Mouse (Mus musculus) forebrain, embryonic 15.5 days (tissue): ENCODE results near the gene Foxn2. TPM values are rescaled to one million over a fixed set of nuclear protein-coding genes. Genes with fewer than 3 reads are reported as not detected.

Source experiments
- ATAC-seq: fragments of 200-750 bp; cut with Nextera tagmentation; replicated peaks from 2 replicates; pipeline ENCODE4 v1.8.0; 2017; ENCODE audit warnings: mild to moderate bottlenecking, moderate TSS enrichment, moderate library complexity
- H3K27ac ChIP-seq: fragments of 300-500 bp; sonication (generic); replicated peaks from 2 replicates; pipeline ENCODE4 v1.5.1; 2015; ENCODE audit warnings: mild to moderate bottlenecking, inconsistent platforms
- H3K27me3 ChIP-seq: fragments of 300-500 bp; sonication (generic); 2 replicates; pipeline ENCODE4 v1.6.1; 2015; ENCODE audit warnings: inconsistent platforms
- H3K36me3 ChIP-seq: fragments of 300-500 bp; sonication (generic); 2 replicates; pipeline ENCODE4 v1.6.1; 2015; ENCODE audit warnings: mild to moderate bottlenecking, inconsistent platforms
- H3K4me1 ChIP-seq: fragments of 300-500 bp; sonication (generic); 2 replicates; pipeline ENCODE4 v1.6.1; 2015; ENCODE audit warnings: inconsistent platforms
- H3K4me2 ChIP-seq: fragments of 300-500 bp; sonication (generic); replicated peaks from 2 replicates; pipeline ENCODE4 v1.6.1; 2015; ENCODE audit warnings: mild to moderate bottlenecking, inconsistent platforms
- H3K4me3 ChIP-seq: fragments of 300-500 bp; sonication (generic); 2 replicates; pipeline ENCODE4 v1.5.1; 2015; ENCODE audit warnings: mild to moderate bottlenecking, inconsistent platforms
- H3K9ac ChIP-seq: fragments of 300-500 bp; sonication (generic); replicated peaks from 2 replicates; pipeline ENCODE4 v1.6.1; 2015; ENCODE audit warnings: mild to moderate bottlenecking, inconsistent platforms
- H3K9me3 ChIP-seq: fragments of 300-500 bp; sonication (generic); 2 replicates; pipeline ENCODE4 v1.6.1; 2016; ENCODE audit warnings: inconsistent platforms
- WGBS: fragments of 180-500 bp; shearing (Covaris S2); methylation state at CpG from one replicate; pipeline ENCODE4 v1.1.7; 2015; ENCODE audit warnings: mixed read lengths; 5-methylcytosine and 5-hydroxymethylcytosine counted together
- polyA plus RNA-seq: library from polyadenylated mRNA; unstranded; fragments of >200 nt; fragmentation: Nextera tagmentation; extraction: Ambion mirVana; gene quantifications from 2 replicates; pipeline ENCODE4 v1.2.1, GENCODE M21; 2015

Foxn2 gene
- polyA plus RNA-seq = 10.7 TPM in 2 replicates

DNA sequence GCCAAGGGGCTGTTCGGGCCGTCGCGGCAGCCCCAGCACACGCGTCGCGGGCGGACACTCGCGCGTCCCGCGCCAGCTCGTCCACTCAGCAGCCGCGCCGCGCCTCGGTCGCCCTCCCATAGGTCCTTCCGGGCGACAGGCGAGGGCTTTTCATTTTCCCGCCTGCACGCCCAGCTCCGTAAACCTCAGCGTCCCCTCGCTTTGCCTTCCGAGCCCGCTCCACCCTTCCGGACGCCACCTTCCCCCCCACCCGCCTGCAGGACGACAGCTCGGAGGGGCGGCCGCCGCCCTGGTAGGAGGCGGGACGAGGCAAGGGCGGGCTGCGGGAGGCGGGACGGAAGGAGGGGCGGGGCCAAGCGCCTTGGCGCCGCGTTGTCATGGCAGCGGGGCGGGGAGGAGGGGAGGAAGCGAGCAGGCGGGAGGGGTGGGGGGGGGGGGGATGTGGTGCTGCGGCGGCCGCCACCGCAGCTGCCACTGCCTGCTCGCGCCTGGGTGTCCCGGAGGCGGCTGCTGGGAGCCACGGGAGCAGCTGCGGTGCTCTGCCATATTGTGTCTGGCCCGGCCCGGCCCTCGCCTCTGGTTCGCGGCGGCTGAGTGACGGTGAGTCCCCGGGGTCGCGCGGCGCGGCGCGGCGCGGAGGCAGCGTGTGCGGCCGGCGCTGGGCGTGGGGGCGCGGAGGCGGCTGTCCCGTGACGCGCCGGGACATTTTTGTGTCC is at the start of gene Foxn2:
TSS of gene Foxn2 (plus strand) at position 427 of the 716 bp plus-strand sequence.
- H3K4me3 ChIP-seq = peak within 1 kb of the TSS; percentile 96
- under 1% methylated on average over 68 of the region's 93 CpGs for WGBS
- ATAC-seq = peak; percentile 92
- H3K9ac ChIP-seq = peak within 1 kb of the TSS; percentile 71
- peak within 1 kb of the TSS; percentile 73 for H3K4me2 ChIP-seq
- peaks cover 10% of the 10 kb centered on the region; the same call in 1 of the 2 replicates for H3K4me1 ChIP-seq
- H3K27ac ChIP-seq = peak within 1 kb of the TSS; percentile 90
- H3K9me3 ChIP-seq = no peaks in the 10 kb centered on the region
- H3K36me3 ChIP-seq = no peaks in the 10 kb centered on the region
- no peaks in the 10 kb centered on the region for H3K27me3 ChIP-seq

- Histone ChIP-seq H3K27ac (no peak overlapping the region), H3K9me3 (no peaks in the 10 kb centered on the region), H3K36me3 (no peaks in the 10 kb centered on the region), H3K27me3 (no peaks in the 10 kb centered on the region), H3K4me2 (no peak overlapping the region), H3K4me1 (peaks cover 11% of the 10 kb centered on the region), H3K4me3 (no peak overlapping the region), H3K9ac (no peak overlapping the region)
- whole genome bisulfite sequencing = 82% methylated on average over 6 of the region's 6 CpGs
- ATAC-seq = no peak
Observed at GRCm38 (mm10) chr17:88397501-88397900, 43.0 kb upstream of the Foxn2 start.

DNA sequence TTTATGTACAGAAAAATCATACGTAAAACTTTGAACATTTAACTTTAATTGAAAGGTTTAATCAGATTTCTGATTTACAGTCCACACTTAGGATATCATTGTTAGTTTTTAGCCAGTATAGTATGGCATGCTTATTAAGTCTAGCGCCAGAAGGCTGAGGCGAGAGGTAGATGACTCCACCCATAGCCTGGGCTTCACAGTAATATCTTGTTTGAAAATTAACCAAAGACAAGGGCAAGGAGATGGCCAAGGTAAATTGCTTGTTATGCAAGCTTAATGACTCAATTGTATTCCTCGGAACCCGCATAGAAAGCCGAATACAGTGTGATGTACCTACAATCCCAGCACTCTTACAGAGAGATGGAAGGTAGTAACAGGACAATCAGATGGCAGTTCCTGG is 42.4 kb upstream of the Foxn2 start:
- Histone ChIP-seq H3K9me3 (no peaks in the 10 kb centered on the region), H3K4me3 (no peak overlapping the region), H3K4me2 (no peak overlapping the region), H3K27me3 (no peaks in the 10 kb centered on the region), H3K36me3 (no peaks in the 10 kb centered on the region), H3K27ac (no peak overlapping the region), H3K9ac (no peak overlapping the region), H3K4me1 (peaks cover 11% of the 10 kb centered on the region)
- WGBS = 79% methylated on average over 6 of the region's 6 CpGs
- ATAC-seq = no peak

GRCm38 (mm10) chr17:88398854-88399253 is 41.7 kb upstream of the Foxn2 start:
- H3K9ac ChIP-seq = no peak overlapping the region
- no peaks in the 10 kb centered on the region for H3K36me3 ChIP-seq
- no peak for ATAC-seq
- no peak overlapping the region for H3K4me2 ChIP-seq
- H3K27ac ChIP-seq = no peak overlapping the region
- no peaks in the 10 kb centered on the region for H3K9me3 ChIP-seq
- H3K4me3 ChIP-seq = no peak overlapping the region
- 80% methylated on average over 4 of the region's 4 CpGs for WGBS
- H3K27me3 ChIP-seq = no peaks in the 10 kb centered on the region
- H3K4me1 ChIP-seq = peaks cover 16% of the 10 kb centered on the region

DNA sequence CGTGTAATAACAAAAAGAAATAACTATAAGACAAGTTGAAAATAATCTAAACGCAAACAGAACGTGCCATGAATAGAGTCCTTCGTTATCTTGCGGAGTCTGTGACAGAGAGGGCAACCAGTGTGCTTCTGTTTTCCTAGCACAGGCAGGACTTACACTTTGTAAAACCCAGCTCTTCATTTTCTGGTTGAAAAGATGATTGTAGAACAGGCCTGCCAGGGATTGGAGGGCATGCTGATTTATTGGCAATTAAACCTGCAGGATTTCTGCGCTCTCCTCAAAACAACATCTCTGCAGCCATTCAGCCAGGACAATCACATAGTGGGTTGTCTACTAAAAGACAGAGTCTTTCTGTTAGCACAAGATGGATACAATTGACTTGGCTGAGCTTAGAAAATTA is 40.4 kb upstream of the Foxn2 start:
- Histone ChIP-seq H3K27ac (0 out of 2 replicates have a peak overlapping the region, but pooled peaks have one; percentile 6), H3K27me3 (no peaks in the 10 kb centered on the region), H3K36me3 (no peaks in the 10 kb centered on the region), H3K9me3 (no peaks in the 10 kb centered on the region), H3K9ac (no peak overlapping the region), H3K4me3 (no peak overlapping the region), H3K4me2 (no peak overlapping the region), H3K4me1 (peaks cover 29% of the 10 kb centered on the region)
- 10% methylated on average over 6 of the region's 6 CpGs for WGBS
- ATAC-seq = peak; percentile 55; the same call in 1 of the 2 replicates

- Histone ChIP-seq H3K9me3 (no peaks in the 10 kb centered on the region), H3K4me2 (no peak overlapping the region), H3K9ac (no peak overlapping the region), H3K4me1 (peaks cover 30% of the 10 kb centered on the region), H3K4me3 (no peak overlapping the region), H3K27me3 (no peaks in the 10 kb centered on the region), H3K27ac (0 out of 2 replicates have a peak overlapping the region, but pooled peaks have one; percentile 6), H3K36me3 (no peaks in the 10 kb centered on the region)
- WGBS = 60% methylated on average over 15 of the region's 15 CpGs
- no peak for ATAC-seq
Observed at GRCm38 (mm10) chr17:88400702-88401475, 39.6 kb upstream of the Foxn2 start.

DNA sequence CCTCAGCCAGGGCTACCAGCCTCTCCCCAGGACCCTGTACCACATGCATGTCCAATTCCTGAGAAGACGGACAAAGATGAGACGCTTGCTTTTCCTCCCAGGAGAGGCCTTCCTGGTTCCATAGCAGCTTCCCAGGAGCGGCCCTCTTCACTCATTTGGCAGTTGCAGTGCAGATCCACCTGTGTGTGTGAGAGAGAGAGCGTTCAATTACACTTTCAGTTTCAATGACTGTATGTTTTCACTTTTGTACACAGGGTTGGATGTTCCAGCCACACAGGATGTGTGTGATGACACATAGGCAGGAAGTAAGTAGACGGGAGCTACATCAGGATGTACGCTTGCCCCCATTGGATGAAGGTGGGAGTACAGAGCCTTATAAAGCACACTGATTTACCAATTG is 37.2 kb upstream of the Foxn2 start:
- no peak overlapping the region for H3K4me3 ChIP-seq
- no peaks in the 10 kb centered on the region for H3K27me3 ChIP-seq
- no peak overlapping the region for H3K27ac ChIP-seq
- H3K4me1 ChIP-seq = peaks cover 30% of the 10 kb centered on the region
- ATAC-seq = no peak
- H3K4me2 ChIP-seq = no peak overlapping the region
- 87% methylated on average over 6 of the region's 6 CpGs for WGBS
- no peaks in the 10 kb centered on the region for H3K9me3 ChIP-seq
- no peak overlapping the region for H3K9ac ChIP-seq
- no peaks in the 10 kb centered on the region for H3K36me3 ChIP-seq

GRCm38 (mm10) chr17:88404471-88404870 is 36.0 kb upstream of the Foxn2 start:
- under 1% methylated on average over 6 of the region's 6 CpGs for WGBS
- Histone ChIP-seq H3K4me1 (peaks cover 30% of the 10 kb centered on the region), H3K9me3 (no peaks in the 10 kb centered on the region), H3K36me3 (no peaks in the 10 kb centered on the region), H3K27ac (peak overlapping the region; percentile 21; the same call in 1 of the 2 replicates), H3K9ac (no peak overlapping the region), H3K27me3 (no peaks in the 10 kb centered on the region), H3K4me3 (peak overlapping the region; percentile 18), H3K4me2 (peak overlapping the region; percentile 32)
- peak; percentile 82 for ATAC-seq

GRCm38 (mm10) chr17:88405076-88405475 is 35.4 kb upstream of the Foxn2 start:
- WGBS = 31% methylated on average over 19 of the region's 19 CpGs
- H3K9ac ChIP-seq = no peak overlapping the region
- peak overlapping the region; percentile 18 for H3K4me3 ChIP-seq
- H3K4me1 ChIP-seq = peaks cover 27% of the 10 kb centered on the region
- H3K27me3 ChIP-seq = no peaks in the 10 kb centered on the region
- H3K36me3 ChIP-seq = no peaks in the 10 kb centered on the region
- ATAC-seq = peak; percentile 27
- no peaks in the 10 kb centered on the region for H3K9me3 ChIP-seq
- H3K4me2 ChIP-seq = peak overlapping the region; percentile 32
- H3K27ac ChIP-seq = peak overlapping the region; percentile 21; the same call in 1 of the 2 replicates

GRCm38 (mm10) chr17:88409706-88410105 is 30.8 kb upstream of the Foxn2 start:
- H3K4me2 ChIP-seq = no peak overlapping the region
- H3K36me3 ChIP-seq = no peaks in the 10 kb centered on the region
- ATAC-seq = no peak
- 90% methylated on average over 3 of the region's 3 CpGs for WGBS
- no peaks in the 10 kb centered on the region for H3K27me3 ChIP-seq
- H3K27ac ChIP-seq = no peak overlapping the region
- H3K4me1 ChIP-seq = peaks cover 5% of the 10 kb centered on the region
- H3K9ac ChIP-seq = no peak overlapping the region
- no peaks in the 10 kb centered on the region for H3K9me3 ChIP-seq
- no peak overlapping the region for H3K4me3 ChIP-seq

GRCm38 (mm10) chr17:88413155-88413836 is 27.2 kb upstream of the Foxn2 start:
- ATAC-seq = no peak
- no peak overlapping the region for H3K9ac ChIP-seq
- H3K36me3 ChIP-seq = no peaks in the 10 kb centered on the region
- no peak overlapping the region for H3K4me3 ChIP-seq
- no peaks in the 10 kb centered on the region for H3K27me3 ChIP-seq
- no peak overlapping the region for H3K27ac ChIP-seq
- H3K4me2 ChIP-seq = no peak overlapping the region
- H3K4me1 ChIP-seq = no peaks in the 10 kb centered on the region
- WGBS = 90% methylated on average over 1 of the region's 1 CpGs
- H3K9me3 ChIP-seq = no peaks in the 10 kb centered on the region

GRCm38 (mm10) chr17:88420426-88420825 is 20.1 kb upstream of the Foxn2 start:
- no peaks in the 10 kb centered on the region for H3K36me3 ChIP-seq
- no peak for ATAC-seq
- no peak overlapping the region for H3K4me2 ChIP-seq
- H3K4me1 ChIP-seq = no peaks in the 10 kb centered on the region
- no peak overlapping the region for H3K27ac ChIP-seq
- no peak overlapping the region for H3K4me3 ChIP-seq
- no peak overlapping the region for H3K9ac ChIP-seq
- no peaks in the 10 kb centered on the region for H3K9me3 ChIP-seq
- 88% methylated on average over 4 of the region's 4 CpGs for WGBS
- H3K27me3 ChIP-seq = no peaks in the 10 kb centered on the region
